15 mouse cellular contexts compared by ENCODE assay signal in genomic region chr1:30910172-30910571, GRCm38 (mm10).
"Had no signal": no experiment of that assay in that cellular context is flagged by ENCODE, and none has a peak within 500 bp of the region (broad histone marks: within the 10 kb centered on the region; RNA-seq: fewer than 3 reads in every experiment).

No protein-coding gene starts in this region.

- DNase-seq: left cerebral cortex, postnatal 4 days; liver; liver, embryonic 13.5 days; liver, postnatal 0 days; lung, adult 18-20 months; lung, adult 2 months; lung, embryonic 14.5 days; lung, postnatal 14 days; lung, postnatal 36 days; midbrain, embryonic 14.5 days had no signal

- ATAC-seq: liver, embryonic 12.5 days; liver, postnatal 0 days; lung, postnatal 0 days; midbrain, embryonic 13.5 days; midbrain, embryonic 15.5 days; midbrain, embryonic 16.5 days had no signal
